Mouse (Mus musculus): Measurements from ENCODE around the gene Pan3.

DNA sequence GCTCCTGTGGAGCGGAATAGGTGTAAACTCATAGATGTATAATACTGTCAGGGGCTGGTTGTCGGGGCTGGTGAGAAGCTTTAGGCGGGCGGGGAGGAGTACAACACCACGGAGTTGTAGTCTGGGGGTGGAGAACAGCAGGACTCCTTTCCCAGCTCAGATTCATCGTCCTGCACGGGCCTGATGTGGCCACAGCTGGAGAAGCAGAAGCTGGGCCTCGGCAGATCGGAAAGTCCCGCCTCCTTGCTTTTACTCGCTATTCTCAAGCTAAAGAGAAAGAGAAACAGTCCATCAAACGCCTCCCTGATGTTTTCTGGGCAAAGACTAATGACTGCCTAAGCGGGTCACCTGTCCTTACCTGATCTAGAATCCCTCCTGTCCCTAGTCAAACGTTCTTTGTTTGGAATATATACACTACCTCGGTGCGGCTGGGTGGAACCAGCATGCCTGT, 134.2 kb downstream of the Pan3 start:
- TF ChIP-seq CTCF (IDR thresholded peaks at IDR 0.05; ENCODE audit: low read depth, low read length): no peak
- TF ChIP-seq POLR2A (IDR thresholded peaks at IDR 0.05; ENCODE audit: borderline replicate concordance, low read depth, low read length): no peak

Data from bone marrow macrophage, adult 2 months (primary cell).